Mouse (Mus musculus): Measurements from ENCODE around the gene Dnaja4. TPM values are rescaled to one million over a fixed set of nuclear protein-coding genes. Genes with fewer than 3 reads are reported as not detected.

Dnaja4 gene
- 10.8 and 12.0 TPM in 2 replicates for polyA plus RNA-seq (2012; ENCODE audit: low replicate concordance)

GRCm38 (mm10) chr9:54698318-54699086 is at the start of gene Dnaja4:
Dnaja4 (plus strand) TSS chr9:54698873.

DNA sequence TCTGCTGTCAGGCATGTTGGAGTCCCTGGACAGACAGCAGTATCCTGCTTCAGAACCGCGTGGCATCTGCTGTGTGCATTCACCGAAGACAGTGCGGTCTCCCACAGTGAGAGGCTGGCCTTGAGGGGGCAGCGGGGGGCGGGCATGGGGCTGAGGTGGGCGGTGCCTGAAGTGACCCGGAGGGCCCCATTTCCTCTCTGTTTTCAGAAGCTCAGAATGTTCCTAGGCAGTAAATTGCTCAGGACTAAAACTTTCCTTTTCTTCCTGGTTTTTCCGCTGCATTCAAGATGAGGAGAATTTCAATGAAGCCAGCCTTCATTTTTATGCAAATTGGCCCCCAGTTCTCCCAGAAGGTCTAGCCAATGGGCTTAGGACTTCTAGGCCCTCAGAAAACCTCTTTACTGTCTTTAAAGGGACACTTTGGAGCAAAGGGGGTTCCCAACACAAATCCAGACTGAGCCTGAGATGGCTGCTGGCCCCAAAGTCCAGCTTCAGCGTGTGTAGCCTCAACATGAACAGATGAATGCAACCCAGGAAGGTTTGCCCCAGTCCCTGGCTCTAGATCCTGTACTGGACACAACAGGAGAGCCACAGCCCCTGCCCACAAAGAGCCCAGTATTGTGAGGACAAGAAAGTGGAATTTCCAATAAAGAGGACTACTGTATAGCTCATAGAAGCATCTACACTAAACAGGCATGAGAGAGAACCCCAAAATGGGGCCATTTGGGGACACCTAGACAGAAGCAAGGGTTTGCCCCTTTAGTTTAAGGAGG is 36.9 kb upstream of the Dnaja4 start, which contains the start of gene Acsbg1:
Acsbg1 (minus strand) TSS at position 266 of the 773 bp plus-strand sequence.

DNA sequence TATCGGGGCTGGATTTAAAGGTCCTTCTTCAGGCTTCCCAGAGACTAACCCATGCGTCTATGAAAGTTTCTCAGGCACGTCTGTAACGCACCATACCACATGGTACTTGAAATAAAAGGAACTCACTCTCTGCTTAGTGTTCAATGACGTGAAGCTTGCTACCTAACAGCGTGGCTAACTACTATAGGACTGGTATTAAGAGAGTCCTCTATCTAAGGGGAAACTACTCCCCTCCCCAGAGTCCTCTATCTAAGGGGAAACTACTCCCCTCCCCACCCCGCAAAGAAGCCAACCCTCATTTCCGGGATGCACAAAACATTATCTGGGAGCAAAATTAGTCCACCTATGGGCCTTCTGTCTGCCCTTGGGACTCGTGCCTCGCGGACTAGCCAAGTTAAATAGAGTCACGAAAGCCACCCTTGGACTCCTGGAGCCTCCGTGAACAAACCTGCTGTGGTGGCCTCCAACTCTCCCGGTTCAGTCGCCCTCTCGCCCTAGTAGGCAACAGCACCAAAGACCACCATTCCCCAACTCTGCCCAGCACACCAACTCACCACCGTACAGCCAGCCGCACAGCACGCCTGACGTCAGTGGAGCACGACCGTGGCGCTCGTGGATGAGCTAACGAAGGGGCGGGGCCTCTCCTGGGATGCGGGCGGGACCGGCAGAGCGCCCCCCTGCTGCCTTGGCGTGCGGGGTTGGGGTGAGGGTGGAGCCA is 35.4 kb downstream of the Dnaja4 start, which contains the start of gene Wdr61:
Wdr61 (minus strand) TSS at position 599 of the 718 bp plus-strand sequence.

DNA sequence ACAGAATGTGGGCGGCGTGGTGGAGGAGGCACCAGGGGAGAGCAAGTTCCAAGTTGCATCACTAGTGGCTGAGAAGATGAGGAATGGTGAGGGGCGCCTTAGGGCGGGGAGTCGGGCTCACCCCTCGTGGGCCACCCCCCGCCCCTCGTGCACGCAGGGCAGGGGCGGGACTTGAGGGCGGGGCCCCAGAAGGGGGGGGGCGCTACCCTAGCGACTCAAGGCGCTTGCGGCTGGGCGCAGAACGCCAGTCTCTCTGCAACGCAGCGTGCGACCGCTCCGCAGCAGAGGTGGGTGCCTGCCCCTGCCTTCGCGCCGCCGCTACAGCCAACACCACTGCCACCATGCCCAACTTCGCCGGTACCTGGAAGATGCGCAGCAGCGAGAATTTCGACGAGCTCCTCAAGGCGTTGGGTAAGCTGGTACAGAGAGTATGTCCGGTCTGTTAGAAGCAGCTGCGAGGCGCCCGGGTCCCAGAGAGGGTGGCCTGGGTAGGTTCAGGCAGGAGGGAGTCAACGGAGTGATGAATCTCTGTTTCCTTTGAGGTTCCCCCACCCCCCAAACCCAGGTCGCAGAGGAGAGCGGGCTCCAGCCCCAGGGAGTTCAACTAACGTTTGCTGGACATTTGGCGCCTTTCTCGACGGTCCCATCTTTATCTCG is 66.0 kb downstream of the Dnaja4 start, which contains the start of gene Crabp1:
Crabp1 (plus strand) TSS at position 188 of the 657 bp plus-strand sequence.

Other genes with a start within 250 kb of the Dnaja4 start
- 0.26 and 0.79 TPM in 2 replicates for gene Dmxl2, start 197.2 kb upstream of the Dnaja4 start, polyA plus RNA-seq (2012; ENCODE audit: low replicate concordance)
- gene Sh2d7, start 159.9 kb upstream of the Dnaja4 start, polyA plus RNA-seq (2012; ENCODE audit: low replicate concordance): not detected in 2 replicates
- gene Cib2, start 138.7 kb upstream of the Dnaja4 start, polyA plus RNA-seq (2012; ENCODE audit: low replicate concordance): 2.3 and 2.5 TPM in 2 replicates
- 5.7 and 25.3 TPM in 2 replicates for gene Idh3a, start 112.5 kb upstream of the Dnaja4 start, polyA plus RNA-seq (2012; ENCODE audit: low replicate concordance)
- 0.30 and 0.48 TPM in 2 replicates for gene Acsbg1, start 37.0 kb upstream of the Dnaja4 start, polyA plus RNA-seq (2012; ENCODE audit: low replicate concordance)
- gene Wdr61, start 35.6 kb downstream of the Dnaja4 start, polyA plus RNA-seq (2012; ENCODE audit: low replicate concordance): 2.3 and 39.0 TPM in 2 replicates
- not detected in 2 replicates for gene Crabp1, start 65.9 kb downstream of the Dnaja4 start, polyA plus RNA-seq (2012; ENCODE audit: low replicate concordance)
- gene Ireb2, start 164.9 kb downstream of the Dnaja4 start, polyA plus RNA-seq (2012; ENCODE audit: low replicate concordance): 0.34 and 1.4 TPM in 2 replicates
- gene Hykk, start 218.4 kb downstream of the Dnaja4 start, polyA plus RNA-seq (2012; ENCODE audit: low replicate concordance): 0.39 TPM in 1 of 2 replicates, not detected in the other

Measured in leukemia stem cell, adult 10-12 weeks (primary cell).